Mouse (Mus musculus) adrenal gland, postnatal 0 days (tissue): ENCODE data around the gene Phf8. TPM values are rescaled to one million over a fixed set of nuclear protein-coding genes. Genes with fewer than 3 reads are reported as not detected.

Experiments
- polyA plus RNA-seq: library from polyadenylated mRNA; unstranded; fragments of >200 nt; fragmentation: Nextera tagmentation; extraction: Ambion mirVana; gene quantifications from 2 replicates; pipeline ENCODE4 v1.2.1, GENCODE M21; 2015

Phf8 gene
- polyA plus RNA-seq, result 6.2 and 6.6 TPM in 2 replicates

DNA sequence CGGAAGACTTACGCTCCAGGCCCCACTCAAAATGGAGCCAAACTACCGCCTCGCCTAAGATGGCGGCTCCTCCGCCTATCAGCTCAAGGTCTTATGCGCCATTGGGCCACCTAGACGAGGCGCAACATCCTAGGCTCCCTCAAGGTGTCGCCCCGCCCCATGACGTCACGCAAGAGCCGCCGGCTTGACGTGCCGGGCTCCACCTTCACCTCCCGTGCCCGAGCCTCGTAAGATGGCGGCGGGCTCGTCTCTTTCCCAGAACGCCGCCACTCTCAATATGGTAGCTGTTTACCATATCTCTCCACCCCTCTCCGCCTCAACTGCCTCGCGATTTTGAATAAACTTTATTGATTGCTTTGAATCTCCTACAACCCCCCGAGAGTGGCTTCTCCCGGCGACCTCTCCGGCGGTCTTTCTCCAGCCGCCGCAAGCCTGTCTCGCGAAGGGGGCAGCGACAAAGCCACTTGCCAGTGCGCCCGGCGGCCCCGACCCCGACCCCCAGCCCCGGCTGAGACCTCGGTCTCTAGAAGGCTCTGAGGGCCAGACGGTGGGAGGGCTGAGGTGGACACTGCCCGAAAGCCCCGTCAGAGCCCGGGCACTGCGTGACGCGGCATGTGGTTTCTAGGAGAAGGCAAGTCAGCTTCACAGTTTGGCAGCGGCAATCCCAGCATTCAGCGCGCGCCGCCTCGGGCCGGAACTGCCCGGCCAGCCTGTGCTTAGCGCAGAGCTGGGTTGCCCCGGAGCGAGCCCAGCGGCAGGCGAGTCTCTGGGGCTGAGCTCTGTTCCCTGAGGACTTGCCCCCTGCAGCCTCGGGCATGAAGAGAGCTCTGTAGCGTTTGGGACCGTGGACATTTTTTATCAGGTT, at the start of gene Phf8:
TSS of gene Phf8 (plus strand) at position 215 of the 865 bp plus-strand sequence.

Other genes starting within 250 kb of the Phf8 start
- 1.9 and 2.3 TPM in 2 replicates for gene Fam120c, start 176.5 kb upstream of the Phf8 start, polyA plus RNA-seq